Mouse (Mus musculus) adrenal gland (tissue): ENCODE results near the gene Ncoa7.
"Not testable (repeated sequence)": the region's sequence is repeated elsewhere in the genome, so short reads cannot be mapped to it uniquely, and the experiment has no call there.

ENCODE experiments used
- intact Hi-C: fragments of 180-260 bp; cut with DNase I; formaldehyde crosslinking; loops from one replicate; pipeline ENCODE4 v1.15.1; 2025

The Ncoa7 gene

GRCm38 (mm10) chr10:30683449-30683848, 119.7 kb downstream of the Ncoa7 start:
- intact Hi-C loops, result no loop called here

- intact Hi-C loops, result no loop called here
Observed at GRCm38 (mm10) chr10:30679756-30680155, 123.4 kb downstream of the Ncoa7 start.

- intact Hi-C loops, result no loop called here
Observed at GRCm38 (mm10) chr10:30678051-30678450, 125.1 kb downstream of the Ncoa7 start.

GRCm38 (mm10) chr10:30674825-30675224, 128.3 kb downstream of the Ncoa7 start:
- intact Hi-C loops, result no loop called here

- intact Hi-C loops, result no loop called here
Observed at GRCm38 (mm10) chr10:30666580-30666979, 136.5 kb downstream of the Ncoa7 start.

- intact Hi-C loops, result loop anchor here (5.0 kb wide), 2 partner anchors 57 to 152 kb away; no protein-coding TSS in a partner anchor
Observed at GRCm38 (mm10) chr10:30660564-30661328, 142.4 kb downstream of the Ncoa7 start.

- intact Hi-C loops, result no loop called here
Observed at GRCm38 (mm10) chr10:30655655-30656054, 147.5 kb downstream of the Ncoa7 start.

- intact Hi-C loops, result no loop called here
Observed at GRCm38 (mm10) chr10:30647681-30648080, 155.4 kb downstream of the Ncoa7 start.

- intact Hi-C loops, result no loop called here
Observed at GRCm38 (mm10) chr10:30638216-30638615, 164.9 kb downstream of the Ncoa7 start.

- intact Hi-C loops, result not testable (repeated sequence)
Observed at GRCm38 (mm10) chr10:30636474-30637154, 166.5 kb downstream of the Ncoa7 start.

GRCm38 (mm10) chr10:30632718-30633117, 170.4 kb downstream of the Ncoa7 start:
- intact Hi-C loops, result no loop called here

GRCm38 (mm10) chr10:30629977-30630376, 173.1 kb downstream of the Ncoa7 start:
- intact Hi-C loops, result no loop called here

- intact Hi-C loops, result no loop called here
Observed at GRCm38 (mm10) chr10:30629513-30629912, 173.6 kb downstream of the Ncoa7 start, which contains the start of gene Hint3. Gene Hint3, minus strand, starts transcription at chr10:30629632.

GRCm38 (mm10) chr10:30628444-30628843, 174.7 kb downstream of the Ncoa7 start:
- intact Hi-C loops, result not testable (repeated sequence)

- intact Hi-C loops, result no loop called here
Observed at GRCm38 (mm10) chr10:30627548-30627947, 175.6 kb downstream of the Ncoa7 start.

GRCm38 (mm10) chr10:30624161-30625019, 178.7 kb downstream of the Ncoa7 start:
- intact Hi-C loops, result loop anchor here (5.0 kb wide), 1 partner anchor 98 kb away; no protein-coding TSS in a partner anchor

GRCm38 (mm10) chr10:30622928-30623327, 180.2 kb downstream of the Ncoa7 start:
- intact Hi-C loops, result loop anchor here (5.0 kb wide), 1 partner anchor 99 kb away; no protein-coding TSS in a partner anchor

GRCm38 (mm10) chr10:30618918-30619210, 184.3 kb downstream of the Ncoa7 start:
- intact Hi-C loops, result loop anchor here (5.0 kb wide), 1 partner anchor 193 kb away; no protein-coding TSS in a partner anchor

GRCm38 (mm10) chr10:30618091-30618917, 184.8 kb downstream of the Ncoa7 start:
- intact Hi-C loops, result loop anchor here (5.0 kb wide), 1 partner anchor 194 kb away; no protein-coding TSS in a partner anchor

GRCm38 (mm10) chr10:30613039-30613438, 190.1 kb downstream of the Ncoa7 start:
- intact Hi-C loops, result no loop called here

GRCm38 (mm10) chr10:30609614-30610013, 193.5 kb downstream of the Ncoa7 start:
- intact Hi-C loops, result no loop called here
